Mouse (Mus musculus) spleen, adult 2 months (tissue): ENCODE data around the gene Fgr.

Experiments
- CTCF ChIP-seq: fragments of 200-500 bp; IDR thresholded peaks from 2 replicates; pipeline ENCODE4 v1.5.1; 2011; ENCODE audit warnings: mild to moderate bottlenecking, inconsistent platforms; ENCODE audit not compliant: insufficient read depth, insufficient read length, insufficient replicate concordance; ENCODE audit errors: extremely low read depth
- POLR2A ChIP-seq: fragments of 200-500 bp; IDR thresholded peaks from 2 replicates; pipeline ENCODE4 v1.6.1; 2011; ENCODE audit warnings: low read depth, low read length, inconsistent platforms

DNA sequence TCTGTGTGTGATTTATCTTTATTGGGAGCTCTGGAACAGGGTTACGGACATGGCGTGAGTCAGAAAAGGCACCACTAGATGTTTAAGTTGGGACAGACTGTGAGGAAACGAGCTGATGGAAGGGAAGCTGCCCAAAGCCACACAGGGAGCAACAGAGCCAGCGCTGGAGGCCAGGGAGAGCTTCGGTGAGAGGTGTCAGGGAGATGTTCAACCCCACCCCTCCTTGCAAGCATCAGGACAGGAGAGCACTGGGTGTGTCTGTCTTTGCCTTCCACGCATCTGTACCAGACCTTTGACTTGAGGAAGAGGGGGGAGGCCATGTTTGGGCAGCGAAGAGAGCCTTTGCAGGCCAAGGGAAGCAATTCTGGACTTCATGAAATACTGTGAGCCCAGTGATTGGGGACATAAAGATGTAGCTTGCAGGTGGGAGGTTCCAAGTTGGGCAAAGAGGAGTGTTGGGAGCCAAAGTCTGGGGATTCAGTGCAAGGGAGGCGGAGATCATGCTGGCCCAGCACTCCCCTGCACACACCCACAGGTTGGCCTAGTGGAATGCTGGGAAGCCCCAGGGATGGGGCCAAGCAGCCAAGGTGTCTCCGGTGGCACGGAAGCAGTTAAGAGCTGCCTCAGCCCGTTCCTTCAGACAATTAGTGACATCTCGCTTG is 72.9 kb downstream of the Fgr start:
- no peak for TF ChIP-seq CTCF
- TF ChIP-seq POLR2A, result no peak
